Mouse (Mus musculus) stomach, postnatal 0 days (tissue): ENCODE data around the gene Eif4e1b. TPM values are rescaled to one million over a fixed set of nuclear protein-coding genes. Genes with fewer than 3 reads are reported as not detected.
A peak's percentile ranks its signal among the peaks of the same experiment; 100 is the strongest.

ENCODE experiments used
- ATAC-seq: fragments of 200-750 bp; cut with Nextera tagmentation; 2 replicates; pipeline ENCODE4 v1.8.0; 2017; ENCODE audit not compliant: low FRiP score, low TSS enrichment
- DNase-seq: peaks from one replicate; pipeline ENCODE4 v3.0.0-alpha.2; 2016; ENCODE audit warnings: low spot score
- H3K27ac ChIP-seq: fragments of 300-500 bp; sonication (generic); replicated peaks from 2 replicates; pipeline ENCODE4 v1.5.1; 2014; ENCODE audit warnings: mild to moderate bottlenecking, control low read depth
- H3K27me3 ChIP-seq: fragments of 300-500 bp; sonication (generic); 2 replicates; pipeline ENCODE4 v1.6.1; 2014; ENCODE audit warnings: low read length; ENCODE audit not compliant: control insufficient read depth, insufficient read depth
- H3K36me3 ChIP-seq: fragments of 300-500 bp; sonication (generic); 2 replicates; pipeline ENCODE4 v1.6.1; 2014; ENCODE audit warnings: low read length, mixed read lengths; ENCODE audit not compliant: control insufficient read depth, insufficient read depth
- H3K4me1 ChIP-seq: fragments of 300-500 bp; sonication (generic); replicated peaks from 2 replicates; pipeline ENCODE4 v1.6.1; 2014; ENCODE audit warnings: antibody characterized with exemption; ENCODE audit not compliant: control insufficient read depth, insufficient read depth
- H3K4me2 ChIP-seq: fragments of 300-500 bp; sonication (generic); replicated peaks from 2 replicates; pipeline ENCODE4 v1.6.1; 2014; ENCODE audit warnings: low read depth, mild to moderate bottlenecking, control low read depth, moderate library complexity
- H3K4me3 ChIP-seq: fragments of 300-500 bp; sonication (generic); 2 replicates; pipeline ENCODE4 v1.5.1; 2014; ENCODE audit warnings: low read depth, low read length, control low read depth
- H3K9ac ChIP-seq: fragments of 300-500 bp; sonication (generic); 2 replicates; pipeline ENCODE4 v1.6.1; 2014; ENCODE audit warnings: mild to moderate bottlenecking, low read length, control low read depth, mixed read lengths
- H3K9me3 ChIP-seq: fragments of 300-500 bp; sonication (generic); 2 replicates; pipeline ENCODE4 v1.6.1; 2016; ENCODE audit warnings: low read length; ENCODE audit not compliant: control insufficient read depth
- CTCF ChIP-seq: IDR thresholded peaks from 2 replicates; pipeline ENCODE4 v1.5.1; 2016; ENCODE audit warnings: antibody characterized with exemption, low read depth, mild to moderate bottlenecking, moderate library complexity
- EP300 ChIP-seq: optimal IDR thresholded peaks from 2 replicates; pipeline ENCODE3; 2016; ENCODE audit warnings: antibody characterized with exemption
- WGBS: fragments of 180-500 bp; shearing (Covaris S2); extraction: QIAGEN DNeasy Blood & Tissue Kit; methylation state at CpG from one replicate; pipeline ENCODE4 v1.1.7; 2014; 5-methylcytosine and 5-hydroxymethylcytosine counted together
- polyA plus RNA-seq: library from polyadenylated mRNA; unstranded; fragments of >200 nt; fragmentation: Nextera tagmentation; extraction: Ambion mirVana; gene quantifications from 2 replicates; pipeline ENCODE4 v1.2.1, GENCODE M21; 2015

The Eif4e1b gene
- polyA plus RNA-seq, 1 experiment from 2014 or later = not detected

GRCm38 (mm10) chr13:54794002-54794577, 10.3 kb downstream of the Eif4e1b start:
- no peak overlapping the region for H3K9ac ChIP-seq
- no peaks in the 10 kb centered on the region for H3K27me3 ChIP-seq
- DNase-seq = no peak

DNA sequence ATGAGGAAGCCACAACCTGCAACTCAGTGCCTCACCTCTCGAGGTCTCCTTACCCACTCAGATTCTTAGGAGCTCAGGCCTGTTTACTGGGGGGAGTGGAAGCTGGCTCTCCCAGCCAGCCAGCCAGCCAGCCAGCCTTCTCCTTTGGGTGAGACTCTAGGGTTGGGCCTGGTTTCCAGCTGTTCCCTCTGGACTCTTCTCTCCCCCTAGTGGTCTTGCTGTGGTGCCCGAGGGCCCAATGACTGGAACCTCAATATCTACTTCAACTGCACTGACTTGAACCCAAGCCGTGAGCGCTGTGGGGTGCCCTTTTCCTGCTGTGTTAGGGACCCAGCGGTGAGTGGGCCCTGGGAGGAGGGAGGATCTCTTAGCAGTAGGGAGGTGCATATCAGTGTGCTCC, 11.0 kb downstream of the Eif4e1b start:
- Histone ChIP-seq H3K27me3 (no peaks in the 10 kb centered on the region), H3K9me3 (no peaks in the 10 kb centered on the region), H3K4me1 (peaks cover under 1% of the 10 kb centered on the region; the same call in 1 of the 2 replicates), H3K4me2 (no peak overlapping the region), H3K27ac (no peak overlapping the region), H3K36me3 (no peaks in the 10 kb centered on the region), H3K9ac (no peak overlapping the region), H3K4me3 (no peak overlapping the region)
- ATAC-seq (no peak), DNase-seq (no peak)
- no peak for TF ChIP-seq EP300
- TF ChIP-seq CTCF = peak; percentile 55
- WGBS = 47% methylated on average over 5 of the region's 5 CpGs

More at GRCm38 (mm10) chr13:54794002-54794577, 10.3 kb downstream of the Eif4e1b start:
- Histone ChIP-seq H3K9me3 (no peaks in the 10 kb centered on the region), H3K4me3 (no peak overlapping the region), H3K27ac (no peak overlapping the region), H3K4me2 (no peak overlapping the region), H3K4me1 (peaks cover 5% of the 10 kb centered on the region; the same call in 1 of the 2 replicates), H3K36me3 (no peaks in the 10 kb centered on the region)
- TF ChIP-seq EP300 = no peak
- TF ChIP-seq CTCF = no peak
- no peak for ATAC-seq
- WGBS = 73% methylated on average over 16 of the region's 16 CpGs

DNA sequence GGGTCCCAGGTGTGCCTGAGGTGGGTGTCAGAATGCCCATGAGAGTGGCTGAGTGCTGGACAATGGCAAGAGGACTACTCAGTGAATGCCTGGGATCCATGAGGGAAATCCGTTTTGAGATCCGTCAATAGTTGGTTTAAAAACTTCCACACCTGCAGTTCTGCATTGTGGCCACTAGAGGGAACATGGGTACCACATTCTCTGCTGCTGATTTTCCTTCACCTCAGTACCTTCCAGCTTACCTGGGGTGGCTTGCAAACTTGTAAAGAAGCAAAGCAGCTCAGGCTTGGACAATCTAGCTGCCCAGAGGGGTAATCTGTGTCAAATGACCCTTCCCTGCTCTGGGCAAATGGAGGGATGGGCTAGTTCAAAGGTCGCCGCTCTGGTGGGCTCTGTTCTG, 13.6 kb downstream of the Eif4e1b start:
- H3K27me3 ChIP-seq = no peaks in the 10 kb centered on the region
- H3K36me3 ChIP-seq = no peaks in the 10 kb centered on the region
- H3K4me2 ChIP-seq = no peak overlapping the region
- H3K4me3 ChIP-seq = no peak overlapping the region
- 44% methylated on average over 4 of the region's 4 CpGs for WGBS
- H3K27ac ChIP-seq = no peak overlapping the region
- ATAC-seq (0 out of 2 replicates have a peak, but pooled peaks have one; percentile 10), DNase-seq (no peak)
- no peak overlapping the region for H3K9ac ChIP-seq
- H3K4me1 ChIP-seq = no peaks in the 10 kb centered on the region
- TF ChIP-seq CTCF (peak; percentile 95), EP300 (no peak)
- H3K9me3 ChIP-seq = no peaks in the 10 kb centered on the region

- H3K27me3 ChIP-seq = no peaks in the 10 kb centered on the region
- no peaks in the 10 kb centered on the region for H3K9me3 ChIP-seq
- H3K27ac ChIP-seq = no peak overlapping the region
- 76% methylated on average over 16 of the region's 16 CpGs for WGBS
- DNase-seq (no peak), ATAC-seq (no peak)
- no peak overlapping the region for H3K4me2 ChIP-seq
- no peaks in the 10 kb centered on the region for H3K4me1 ChIP-seq
- H3K4me3 ChIP-seq = no peak overlapping the region
- no peak for TF ChIP-seq EP300
- no peak for TF ChIP-seq CTCF
- H3K36me3 ChIP-seq = no peaks in the 10 kb centered on the region
- no peak overlapping the region for H3K9ac ChIP-seq
Observed at GRCm38 (mm10) chr13:54797861-54798643, 14.3 kb downstream of the Eif4e1b start.

- Histone ChIP-seq H3K4me2 (no peak overlapping the region), H3K36me3 (no peaks in the 10 kb centered on the region), H3K27me3 (no peaks in the 10 kb centered on the region), H3K9me3 (no peaks in the 10 kb centered on the region), H3K9ac (no peak overlapping the region), H3K27ac (no peak overlapping the region), H3K4me3 (no peak overlapping the region), H3K4me1 (no peaks in the 10 kb centered on the region)
- DNase-seq (no peak), ATAC-seq (no peak)
- 70% methylated on average over 10 of the region's 10 CpGs for WGBS
- TF ChIP-seq CTCF = no peak
- no peak for TF ChIP-seq EP300
Observed at GRCm38 (mm10) chr13:54798740-54799139, 14.9 kb downstream of the Eif4e1b start.

GRCm38 (mm10) chr13:54799701-54800100, 15.9 kb downstream of the Eif4e1b start:
- H3K36me3 ChIP-seq = no peaks in the 10 kb centered on the region
- no peak overlapping the region for H3K4me3 ChIP-seq
- TF ChIP-seq CTCF (peak; percentile 95), EP300 (no peak)
- no peak overlapping the region for H3K4me2 ChIP-seq
- no peaks in the 10 kb centered on the region for H3K4me1 ChIP-seq
- DNase-seq (peak; percentile 74), ATAC-seq (no peak; the same call in 1 of the 2 replicates)
- no peaks in the 10 kb centered on the region for H3K9me3 ChIP-seq
- WGBS = 12% methylated on average over 9 of the region's 9 CpGs
- H3K27me3 ChIP-seq = no peaks in the 10 kb centered on the region
- no peak overlapping the region for H3K27ac ChIP-seq
- no peak overlapping the region for H3K9ac ChIP-seq
